Mouse (Mus musculus): ENCODE measurements around the gene Ankrd44.
"Not testable (repeated sequence)": the region's sequence is repeated elsewhere in the genome, so short reads cannot be mapped to it uniquely, and the experiment has no call there.

Ankrd44 gene

DNA sequence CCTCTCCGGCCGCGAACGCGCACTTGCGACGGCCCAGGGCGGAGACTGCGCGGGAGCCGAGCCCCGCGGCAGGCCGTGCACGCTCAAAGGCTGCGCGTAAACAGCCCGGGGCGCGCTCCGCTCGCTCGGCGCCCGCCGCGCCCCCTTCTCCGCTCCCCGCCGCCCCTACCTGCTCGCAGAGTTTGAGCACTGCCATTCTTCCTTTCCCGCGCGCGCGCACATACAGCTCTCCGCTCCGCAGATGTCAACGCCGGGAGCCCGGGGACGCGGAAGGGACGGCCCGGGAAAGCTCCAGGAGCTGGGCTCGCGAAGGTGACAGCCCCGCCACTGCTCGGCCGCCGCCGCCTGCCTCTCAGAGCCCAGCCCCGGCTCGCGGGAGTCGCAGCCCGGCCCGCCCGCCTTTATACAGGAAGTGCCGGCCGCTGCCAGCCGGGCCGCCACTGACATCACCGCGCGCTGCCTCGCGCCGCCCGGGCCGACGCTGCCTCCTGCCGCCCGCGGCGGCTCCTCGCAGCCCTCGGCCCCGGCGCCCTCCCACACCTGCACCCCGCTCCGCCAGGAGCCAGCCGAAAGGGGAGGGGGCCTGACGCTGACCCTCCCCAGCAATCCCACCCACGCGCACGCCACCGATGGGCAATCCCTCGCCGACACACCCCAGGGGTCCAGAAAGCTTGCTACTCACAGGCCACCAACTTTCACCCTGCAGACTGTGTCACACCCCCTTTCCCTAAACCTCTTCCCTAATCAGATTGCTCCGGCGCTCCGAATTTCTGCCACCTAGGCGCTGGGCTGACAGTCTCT is at the start of gene Ankrd44:
Gene Ankrd44, minus strand, starts transcription at position 417 of the 801 bp plus-strand sequence.
- DNase-seq (ENCODE audit: low read depth, low spot score): peak; percentile 84

DNA sequence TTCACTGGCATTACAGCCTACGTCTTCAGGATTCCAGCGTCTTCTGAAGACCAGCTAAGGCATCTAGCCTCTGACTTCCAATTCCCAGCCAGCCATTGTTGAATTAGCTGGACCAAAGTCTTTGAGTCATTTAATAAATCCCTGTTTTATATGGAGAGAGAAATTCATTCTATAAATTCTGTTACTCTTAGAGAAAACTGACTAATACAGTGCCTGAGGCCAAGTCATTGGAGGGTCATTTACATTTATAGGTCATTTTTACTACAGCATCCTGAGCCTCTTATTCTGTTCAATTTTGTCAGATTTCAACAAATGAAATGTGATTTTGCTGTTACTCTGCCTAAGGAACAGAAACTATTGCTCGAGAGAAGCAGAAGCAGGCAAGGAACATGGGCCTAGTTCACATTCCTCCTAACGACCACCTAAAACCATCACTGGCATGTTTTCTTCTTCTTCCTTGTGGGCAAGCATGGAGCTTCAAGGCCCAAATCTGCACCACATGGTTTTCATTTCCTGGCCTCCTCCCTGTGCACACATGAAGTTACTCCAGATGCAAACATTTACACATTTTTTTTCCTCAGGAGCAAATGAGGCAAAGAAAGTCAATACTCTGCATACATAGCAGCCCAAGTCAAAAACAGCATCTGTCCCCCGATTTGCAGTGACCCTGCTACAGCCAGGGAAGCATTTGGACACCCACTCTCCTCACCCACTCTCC is 45.7 kb upstream of the Ankrd44 start:
- no peak for DNase-seq (ENCODE audit: low read depth, low spot score)

DNA sequence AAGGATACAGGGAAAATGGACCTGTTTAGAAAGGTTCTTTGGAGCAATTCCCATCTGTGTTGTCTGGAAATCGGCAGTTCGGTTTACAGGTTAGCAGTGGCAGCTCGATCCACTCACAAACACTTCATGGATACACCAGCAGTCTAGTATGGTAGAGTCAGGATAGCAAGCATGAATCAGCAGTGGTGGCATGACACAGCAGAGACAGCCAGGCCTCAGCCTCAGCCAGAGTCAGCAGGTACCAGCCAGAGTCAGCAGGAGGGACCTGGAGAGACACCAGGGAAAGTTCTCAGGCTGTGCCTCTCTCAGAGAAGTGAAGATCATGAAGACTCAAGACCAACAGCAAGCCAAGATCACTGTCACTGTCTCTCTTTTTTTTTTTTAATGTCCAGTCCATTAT is 40.7 kb upstream of the Ankrd44 start:
- peak; percentile 30 for DNase-seq (ENCODE audit: low read depth, low spot score)

DNA sequence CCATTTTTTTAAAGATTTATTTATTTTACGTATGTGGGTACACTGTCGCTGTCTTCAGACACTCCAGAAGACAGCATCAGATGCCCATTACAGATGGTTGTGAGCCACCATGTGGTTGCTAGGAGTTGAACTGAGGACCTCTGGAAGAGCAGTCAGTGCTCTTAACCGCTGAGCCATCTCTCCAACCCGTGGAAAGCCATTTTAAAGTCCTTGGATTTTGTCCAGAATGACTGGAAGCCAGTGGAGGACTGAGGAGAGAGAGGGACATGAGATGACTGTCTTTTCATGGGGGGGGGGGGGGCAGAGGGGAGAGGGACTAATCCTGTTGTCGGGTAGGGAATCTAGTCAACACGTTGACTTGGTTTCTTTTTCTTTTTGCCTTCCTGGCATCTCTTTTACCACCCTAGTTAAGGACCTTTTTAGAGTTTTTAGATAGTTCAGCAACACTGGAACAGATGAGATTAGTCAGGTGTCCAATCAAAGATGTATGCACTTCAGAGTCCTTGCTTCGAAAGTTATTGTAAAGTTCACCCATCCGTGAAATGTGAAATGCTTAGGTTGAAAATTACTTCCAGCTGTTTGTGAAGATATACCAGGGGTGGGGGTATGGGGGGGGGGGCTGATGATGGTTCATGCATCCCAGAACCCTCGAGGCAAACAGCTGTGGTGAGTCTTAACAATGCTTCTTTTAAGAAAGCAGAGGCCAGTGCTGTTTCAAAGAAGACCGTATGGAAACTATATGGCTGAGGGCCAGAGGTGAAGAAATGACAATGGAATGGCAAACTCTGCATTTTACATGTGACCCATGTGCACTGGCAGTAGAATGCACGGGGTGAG is 39.2 kb upstream of the Ankrd44 start:
- DNase-seq (ENCODE audit: low read depth, low spot score): no peak

DNA sequence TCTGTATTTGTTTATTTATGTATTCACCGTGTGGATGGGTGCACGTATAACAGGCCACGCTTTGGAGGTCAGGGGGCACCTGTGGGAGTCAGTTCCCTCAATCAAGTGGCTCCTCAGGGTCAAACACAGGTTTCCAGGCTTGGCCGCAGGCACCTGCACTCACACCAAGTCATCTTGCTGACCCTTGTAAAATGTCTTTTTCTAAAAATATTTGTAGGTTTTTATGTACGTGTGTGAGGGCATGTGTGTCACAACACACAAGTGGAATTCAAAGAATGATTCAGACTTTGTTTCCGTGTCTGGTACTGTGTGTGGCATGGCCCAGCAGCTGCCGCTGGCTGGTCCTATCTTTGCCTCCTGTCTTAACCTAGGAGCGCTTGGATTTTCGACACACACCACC is 35.5 kb upstream of the Ankrd44 start:
- no peak for DNase-seq (ENCODE audit: low read depth, low spot score)

DNA sequence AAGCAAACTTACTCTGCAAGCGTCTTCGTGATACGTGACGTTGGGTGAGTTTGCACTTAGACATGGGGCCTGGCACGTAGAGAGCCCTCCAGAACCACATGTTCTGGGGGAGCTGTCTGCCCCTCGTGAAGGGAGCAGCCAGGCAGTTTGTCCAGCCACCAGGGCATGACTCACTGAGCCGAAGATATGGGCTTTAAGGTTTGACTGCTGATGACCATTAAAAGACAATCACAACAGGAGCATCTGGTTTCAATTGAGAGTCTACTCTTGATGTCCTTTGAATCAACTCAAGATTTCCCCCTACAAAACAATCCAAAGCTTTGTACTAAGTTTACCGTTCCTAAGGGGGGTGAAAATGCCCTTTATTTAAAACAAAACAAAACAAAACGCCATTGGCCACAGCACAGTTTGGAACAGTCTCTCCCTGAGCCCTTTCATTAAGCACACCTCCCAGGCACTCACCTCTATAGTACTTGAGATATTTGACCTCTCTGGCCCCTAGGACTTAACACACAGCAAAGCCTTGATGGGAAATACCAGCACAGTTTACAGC is 34.5 kb upstream of the Ankrd44 start:
- no peak for DNase-seq (ENCODE audit: low read depth, low spot score)

DNA sequence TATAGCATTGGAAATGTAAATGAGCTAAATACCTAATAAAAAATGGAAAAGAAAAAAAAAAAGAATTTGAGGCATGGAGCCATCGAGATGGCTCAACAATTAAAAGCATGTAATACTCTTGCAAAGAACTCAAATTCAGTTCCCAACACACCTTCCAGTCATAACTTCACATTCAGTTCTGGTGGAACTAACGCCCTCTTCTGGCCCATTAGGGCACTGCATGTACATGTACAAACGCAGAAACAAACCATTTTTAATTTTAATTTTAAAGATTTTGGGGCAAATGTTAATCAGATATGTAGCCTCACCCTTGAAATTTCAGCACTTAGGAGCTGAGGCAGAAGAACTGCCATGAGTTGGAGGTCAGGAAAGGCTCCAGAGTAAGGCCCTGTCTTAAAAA is 32.3 kb upstream of the Ankrd44 start:
- no peak for DNase-seq (ENCODE audit: low read depth, low spot score)

DNA sequence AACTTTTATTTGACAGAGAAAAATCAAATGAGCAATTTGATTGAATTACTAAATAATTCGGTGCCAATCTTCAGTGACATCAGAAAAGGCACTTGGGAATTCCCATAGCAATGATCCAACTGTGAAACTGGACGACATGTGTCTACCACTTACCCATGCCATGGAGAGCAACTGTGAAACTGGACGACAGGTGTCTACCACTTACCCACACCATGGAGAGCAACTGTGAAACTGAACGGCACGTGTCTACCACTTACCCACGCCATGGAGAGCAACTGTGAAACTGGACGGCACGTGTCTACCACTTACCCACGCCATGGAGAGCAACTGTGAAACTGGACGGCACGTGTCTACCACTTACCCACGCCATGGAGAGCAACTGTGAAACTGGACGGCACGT is 30.8 kb upstream of the Ankrd44 start:
- not testable (repeated sequence) for DNase-seq (ENCODE audit: low read depth, low spot score)

DNA sequence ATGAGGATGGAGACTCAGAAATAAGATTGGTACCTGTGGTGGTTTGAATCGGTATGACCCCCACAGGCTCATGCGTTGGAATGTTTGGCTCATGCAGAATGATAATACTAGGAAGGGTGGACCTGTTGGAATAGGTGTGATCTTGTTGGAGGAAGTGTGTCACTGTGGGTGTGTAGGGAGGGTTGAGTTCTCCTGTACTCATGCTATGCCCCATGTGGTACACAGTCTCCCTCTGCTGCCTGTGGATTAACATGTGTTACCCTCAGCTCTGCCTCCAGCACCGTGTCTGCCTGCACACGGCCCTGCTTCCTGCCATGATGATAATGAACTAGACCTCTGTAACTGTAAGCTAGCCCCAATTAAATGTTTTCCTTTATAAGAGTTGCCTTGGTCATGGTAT is 28.7 kb upstream of the Ankrd44 start:
- DNase-seq (ENCODE audit: low read depth, low spot score): no peak

DNA sequence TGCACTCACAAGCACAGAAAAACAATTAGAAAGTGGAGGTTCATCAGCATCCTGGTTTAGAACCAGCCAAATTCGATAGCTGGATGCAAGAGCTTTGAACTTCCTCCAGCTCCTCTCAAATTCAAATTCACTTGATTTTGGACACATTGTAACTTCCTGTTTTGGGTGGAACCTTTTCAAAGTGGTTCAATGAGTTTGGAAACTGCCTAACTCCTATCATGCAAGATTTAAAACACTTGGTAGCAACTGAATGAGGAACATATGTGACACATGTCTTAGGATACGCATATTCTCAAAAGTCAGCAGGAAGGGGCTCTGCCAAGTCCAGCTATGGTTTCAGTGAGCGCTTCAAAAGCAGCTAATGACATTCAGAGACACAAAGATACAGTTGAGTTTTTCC is 18.5 kb upstream of the Ankrd44 start:
- no peak for DNase-seq (ENCODE audit: low read depth, low spot score)

DNA sequence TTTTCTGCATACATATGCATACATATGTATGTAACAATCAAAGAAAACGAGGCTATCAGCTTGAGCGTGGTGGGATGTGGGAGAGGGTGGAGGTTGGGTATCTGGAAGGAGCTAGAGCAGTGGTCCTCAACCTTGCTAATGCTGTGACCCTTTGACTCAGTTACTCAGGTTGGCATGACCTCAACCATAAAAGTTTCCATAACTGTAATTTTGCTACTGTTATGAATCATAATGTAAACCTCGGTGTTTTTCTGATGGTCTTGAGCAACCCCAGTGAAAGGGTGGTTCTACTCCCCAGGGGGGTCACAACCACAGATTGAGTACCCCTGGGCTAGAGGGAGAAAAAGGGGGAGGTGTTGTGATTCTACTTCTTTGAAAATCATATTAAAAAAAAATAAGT is 9.3 kb upstream of the Ankrd44 start:
- DNase-seq (ENCODE audit: low read depth, low spot score): no peak

DNA sequence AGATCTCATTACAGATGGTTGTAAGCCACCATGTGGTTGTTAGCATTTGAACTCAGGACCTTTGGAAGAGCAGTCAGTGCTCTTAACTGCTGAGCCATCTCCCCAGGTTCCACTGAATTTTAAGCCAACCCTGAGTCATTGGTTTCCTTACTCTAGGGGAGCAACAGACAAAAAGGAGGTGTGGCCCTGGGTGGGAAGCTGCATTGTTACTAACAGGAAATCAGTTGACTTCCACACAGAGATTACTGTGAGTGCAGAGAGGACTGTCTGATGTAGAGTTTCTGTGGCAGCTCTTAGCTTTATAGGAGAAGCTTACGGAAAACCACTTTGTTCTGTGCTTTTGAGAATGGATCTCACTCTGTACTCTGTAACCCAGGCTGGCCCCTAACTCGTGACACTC is 8.7 kb upstream of the Ankrd44 start:
- DNase-seq (ENCODE audit: low read depth, low spot score): peak; percentile 16

DNA sequence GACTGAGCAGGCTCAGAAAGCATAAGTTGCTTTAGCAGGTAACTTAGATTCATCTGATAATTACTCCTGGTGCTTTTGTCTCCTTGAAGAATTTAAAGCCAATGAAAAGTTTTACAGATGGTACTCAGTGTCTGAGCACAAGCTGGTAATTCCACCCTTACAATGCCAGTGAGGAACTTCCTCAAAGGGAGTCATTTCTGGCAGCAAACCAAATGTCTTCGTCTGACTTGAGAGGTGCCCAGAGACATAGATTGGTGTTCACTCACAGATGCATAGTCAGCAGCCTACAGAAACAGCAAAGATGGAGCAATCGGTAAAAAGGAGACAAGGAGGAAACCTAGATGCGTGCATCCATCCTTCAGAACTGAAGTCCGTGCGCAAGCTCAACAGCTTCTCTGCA is 7.5 kb upstream of the Ankrd44 start:
- DNase-seq (ENCODE audit: low read depth, low spot score): no peak

DNA sequence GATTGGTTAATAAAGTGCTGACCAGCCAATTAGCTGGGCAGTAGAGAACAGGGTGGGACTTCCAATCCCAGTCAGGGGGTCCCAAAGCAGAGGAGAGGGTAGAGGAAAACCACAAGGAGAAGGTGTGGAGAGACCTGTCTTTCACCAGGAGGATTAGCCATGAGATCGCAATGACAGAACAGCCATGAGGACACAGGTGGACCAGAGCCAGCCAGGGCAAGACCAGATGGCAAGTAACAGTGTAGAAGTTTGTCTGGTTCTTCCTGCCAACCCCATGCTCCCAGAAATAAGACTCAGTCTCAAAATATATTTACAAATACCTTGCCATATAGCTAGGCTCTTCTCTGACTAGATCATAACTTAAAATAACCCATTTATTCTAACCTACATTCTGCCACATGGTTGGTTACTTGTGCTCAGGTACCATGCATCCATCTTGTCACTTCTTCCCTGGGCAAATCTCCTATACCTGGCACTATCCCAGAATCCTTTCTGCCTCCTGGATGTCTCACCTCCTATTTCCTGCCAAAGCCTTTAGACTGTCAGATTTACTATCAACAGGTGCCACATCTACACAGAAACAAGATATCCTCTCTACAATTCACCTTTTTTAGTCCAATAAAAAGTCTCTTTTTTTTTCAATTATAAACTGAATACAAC is 6.4 kb upstream of the Ankrd44 start:
- no peak for DNase-seq (ENCODE audit: low read depth, low spot score)

DNA sequence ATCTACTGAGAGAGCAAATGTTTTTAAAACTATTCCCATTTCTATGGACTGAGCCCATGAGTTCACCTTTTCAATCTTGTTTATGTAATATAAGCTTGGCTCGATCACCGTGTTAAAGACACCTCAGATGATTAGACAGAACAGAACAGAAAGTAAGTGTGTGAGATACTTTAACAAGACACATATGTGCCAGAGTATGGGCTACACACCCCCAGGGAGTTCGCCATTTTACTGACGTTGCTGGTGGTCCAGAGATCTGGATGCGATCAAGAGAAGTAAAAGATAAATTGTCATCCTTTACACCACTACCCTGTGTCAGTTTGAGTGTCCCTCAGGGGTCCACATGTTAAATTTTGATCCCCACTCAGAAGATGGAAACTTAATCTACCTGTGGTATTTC is 5.0 kb upstream of the Ankrd44 start:
- no peak for DNase-seq (ENCODE audit: low read depth, low spot score)

DNA sequence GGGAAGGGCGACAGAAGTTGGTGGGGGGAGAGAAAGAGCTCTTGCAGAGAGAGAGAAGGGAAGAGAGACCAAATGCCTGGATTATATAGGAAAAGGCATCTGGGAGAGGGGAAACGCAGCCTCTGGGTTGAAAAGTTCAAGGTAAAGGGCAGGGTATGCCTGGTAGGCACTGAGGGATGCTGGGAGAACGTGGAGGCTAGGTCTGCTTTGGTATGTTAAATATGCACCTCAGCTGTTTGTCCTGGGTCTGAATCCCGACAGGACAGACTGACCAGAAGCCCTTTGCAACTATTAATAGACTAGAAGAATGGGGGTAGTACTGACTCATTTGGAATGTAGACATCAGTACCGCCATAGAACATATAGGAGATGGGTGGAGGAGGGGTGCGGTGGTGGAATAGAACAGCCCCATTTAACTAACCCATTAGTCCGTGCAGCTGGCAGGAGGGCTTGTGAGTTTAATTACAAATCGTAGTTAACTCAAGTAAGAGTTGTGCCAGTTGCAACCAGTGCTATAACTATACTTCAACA is 4.5 kb upstream of the Ankrd44 start:
- peak; percentile 51 for DNase-seq (ENCODE audit: low read depth, low spot score)

DNA sequence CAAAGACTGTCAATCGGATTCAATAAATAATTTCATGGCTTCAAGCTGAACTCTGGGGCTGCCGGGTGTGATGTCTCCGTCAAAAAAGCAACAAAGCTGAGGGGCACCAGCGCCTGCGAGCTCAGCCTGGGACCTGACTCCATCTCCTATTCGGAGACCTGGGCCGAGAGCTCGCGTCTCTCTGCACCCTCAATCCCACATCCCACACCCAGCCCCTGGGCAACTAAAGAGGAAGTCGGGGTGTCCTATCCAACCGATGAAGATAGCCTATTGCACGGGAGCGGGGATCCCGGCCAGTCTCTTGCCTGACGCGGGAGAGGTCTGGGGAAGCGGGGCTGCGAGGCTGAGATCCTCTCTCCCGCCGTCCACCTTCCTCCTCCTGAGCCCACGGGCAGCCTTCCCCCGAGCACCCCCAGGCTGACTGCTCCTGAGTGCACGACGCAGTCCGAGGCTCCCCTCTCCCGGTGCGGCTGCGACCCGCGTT is 694 bp downstream of the Ankrd44 start:
- DNase-seq (ENCODE audit: low read depth, low spot score): no peak

DNA sequence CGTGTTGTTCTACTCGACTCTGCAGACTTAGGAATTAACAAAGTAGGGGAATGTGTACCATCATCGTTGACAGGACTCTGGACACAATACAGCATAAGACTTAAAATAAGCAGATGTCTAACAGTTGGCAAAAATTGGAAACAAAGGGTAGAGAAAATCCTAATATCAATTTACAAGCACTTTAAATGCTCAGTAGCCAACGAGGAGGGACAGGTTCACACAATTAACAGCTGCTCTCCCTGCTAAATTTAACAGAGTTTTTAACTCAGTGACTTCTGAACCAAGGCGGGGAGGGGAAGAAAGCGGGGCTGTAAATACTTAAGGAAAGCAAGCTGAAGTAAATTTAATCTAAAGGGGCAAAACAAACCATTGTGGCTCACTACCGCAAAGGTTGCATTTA is 1.4 kb downstream of the Ankrd44 start:
- DNase-seq (ENCODE audit: low read depth, low spot score): no peak

DNA sequence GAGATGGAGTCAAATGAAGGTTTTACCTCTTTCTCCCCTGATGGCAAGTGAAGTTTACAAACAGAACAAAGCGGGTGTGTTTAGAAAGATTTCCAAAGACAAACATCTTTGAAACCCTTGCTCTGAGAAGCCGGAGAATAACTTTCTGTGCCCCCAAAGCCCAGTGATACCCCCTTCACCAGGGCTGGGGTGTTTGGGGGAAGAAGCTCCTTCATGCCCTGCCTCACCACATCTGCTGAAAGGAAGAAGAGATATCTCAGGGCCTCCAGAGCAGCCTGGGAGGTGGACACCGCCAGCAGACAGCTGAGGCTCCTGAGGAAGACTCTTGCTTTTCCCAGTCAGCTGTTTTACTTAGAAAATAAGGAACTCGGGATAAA is 1.9 kb downstream of the Ankrd44 start:
- no peak for DNase-seq (ENCODE audit: low read depth, low spot score)

DNA sequence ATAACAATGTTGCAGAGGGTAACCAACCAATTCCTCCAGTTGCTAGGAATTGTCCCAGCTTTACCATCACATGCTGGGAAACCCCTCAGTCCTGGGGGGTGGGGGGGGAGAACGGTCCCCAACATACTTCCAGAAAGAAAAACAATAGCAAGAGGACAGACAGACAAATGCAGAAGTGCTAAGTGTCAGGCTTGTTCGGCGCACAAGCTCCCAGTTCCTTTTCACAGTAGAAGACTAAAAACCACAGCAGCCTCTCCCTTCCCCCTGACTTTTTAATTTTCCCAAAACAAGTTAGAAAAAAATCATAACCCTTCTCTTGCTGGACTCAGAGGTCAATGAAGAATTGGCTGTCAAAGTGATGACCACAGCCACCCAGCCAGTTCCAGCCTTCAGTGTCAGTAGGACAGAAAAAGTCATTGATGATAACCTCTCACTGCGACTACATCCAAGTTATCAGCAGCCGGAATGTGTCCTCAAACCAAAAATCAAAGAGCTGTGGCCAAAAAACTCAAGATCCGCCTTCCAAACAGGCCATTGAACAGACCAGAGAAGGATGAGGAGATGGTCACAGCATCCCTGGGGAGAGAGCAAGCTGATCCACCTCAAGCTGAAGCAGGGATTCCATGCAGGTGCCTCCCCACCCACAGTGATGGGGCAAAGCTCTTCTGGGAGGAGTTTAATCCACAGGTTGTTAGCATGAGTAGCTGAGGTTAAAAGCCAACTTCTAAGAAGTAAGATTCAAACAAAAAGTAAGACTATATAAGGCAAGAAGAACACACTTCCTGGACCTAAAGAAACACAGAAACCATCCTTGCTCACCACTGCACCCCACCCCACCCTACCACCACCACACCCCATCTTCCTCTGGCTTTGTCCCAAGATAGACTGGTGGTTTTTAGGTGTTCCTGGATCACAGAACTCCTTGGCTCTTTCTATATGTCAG is 2.5 kb downstream of the Ankrd44 start:
- no peak for DNase-seq (ENCODE audit: low read depth, low spot score)
